Mouse (Mus musculus): Measurements from ENCODE around the gene Pcx.

Pcx gene

GRCm38 (mm10) chr19:4509986-4510963, at the start of gene Pcx:
Pcx (plus strand) TSS chr19:4510472.
- peak; percentile 100 for DNase-seq

GRCm38 (mm10) chr19:4461981-4462380, 48.3 kb upstream of the Pcx start:
- no peak for DNase-seq

- peak; percentile 57 for DNase-seq
Observed at GRCm38 (mm10) chr19:4464666-4465065, 45.6 kb upstream of the Pcx start.

- DNase-seq = peak; percentile 66
Observed at GRCm38 (mm10) chr19:4468363-4468762, 41.9 kb upstream of the Pcx start.

- DNase-seq = no peak
Observed at GRCm38 (mm10) chr19:4473549-4473948, 36.7 kb upstream of the Pcx start.

GRCm38 (mm10) chr19:4474739-4475138, 35.5 kb upstream of the Pcx start:
- DNase-seq = no peak

GRCm38 (mm10) chr19:4475224-4475925, 34.9 kb upstream of the Pcx start:
- DNase-seq = no peak

- no peak for DNase-seq
Observed at GRCm38 (mm10) chr19:4476601-4477257, 33.5 kb upstream of the Pcx start.

GRCm38 (mm10) chr19:4477345-4478189, 32.7 kb upstream of the Pcx start, which contains the start of gene Syt12:
Syt12 (minus strand) TSS chr19:4477447.
- DNase-seq = no peak

- peak; percentile 18 for DNase-seq
Observed at GRCm38 (mm10) chr19:4478190-4478516, 32.1 kb upstream of the Pcx start.

GRCm38 (mm10) chr19:4480041-4480440, 30.2 kb upstream of the Pcx start:
- DNase-seq = no peak

GRCm38 (mm10) chr19:4481326-4481725, 28.9 kb upstream of the Pcx start:
- no peak for DNase-seq

- DNase-seq = no peak
Observed at GRCm38 (mm10) chr19:4482111-4482859, 28.0 kb upstream of the Pcx start.

- peak; percentile 29 for DNase-seq
Observed at GRCm38 (mm10) chr19:4485006-4485405, 25.3 kb upstream of the Pcx start.

GRCm38 (mm10) chr19:4487877-4488276, 22.4 kb upstream of the Pcx start:
- DNase-seq = no peak

GRCm38 (mm10) chr19:4491080-4491695, 19.1 kb upstream of the Pcx start:
- no peak for DNase-seq

GRCm38 (mm10) chr19:4492526-4493296, 17.6 kb upstream of the Pcx start:
- DNase-seq = peak; percentile 86

- DNase-seq = no peak
Observed at GRCm38 (mm10) chr19:4494707-4495106, 15.6 kb upstream of the Pcx start.

- no peak for DNase-seq
Observed at GRCm38 (mm10) chr19:4495814-4496213, 14.5 kb upstream of the Pcx start.

GRCm38 (mm10) chr19:4496535-4497262, 13.6 kb upstream of the Pcx start:
- DNase-seq = peak; percentile 83
